Mouse (Mus musculus): Measurements from ENCODE around the gene Gm3435.
"Not testable (repeated sequence)": the region's sequence is repeated elsewhere in the genome, so short reads cannot be mapped to it uniquely, and the experiment has no call there.

Gm3435 gene

GRCm38 (mm10) chr17:15040455-15040854, 30.5 kb downstream of the Gm3435 start:
- DNase-seq (ENCODE audit: low read depth) = not testable (repeated sequence)

GRCm38 (mm10) chr17:15041175-15041729, 31.3 kb downstream of the Gm3435 start, which contains the start of the genes Ermard, Tcte3 and Gm3448:
Ermard (plus strand) TSS chr17:15041208.
Tcte3 (minus strand) TSS chr17:15041488.
Gm3448 (minus strand) TSS chr17:15041537.
- DNase-seq (ENCODE audit: low read depth) = not testable (repeated sequence)

- DNase-seq (ENCODE audit: low read depth) = not testable (repeated sequence)
These were observed 40.4 kb downstream of the Gm3435 start for GRCm38 (mm10) chr17:15050338-15050737.

GRCm38 (mm10) chr17:15052766-15053165, 42.8 kb downstream of the Gm3435 start:
- DNase-seq (ENCODE audit: low read depth) = not testable (repeated sequence)

GRCm38 (mm10) chr17:15053183-15053828, 43.3 kb downstream of the Gm3435 start:
- not testable (repeated sequence) for DNase-seq (ENCODE audit: low read depth)

GRCm38 (mm10) chr17:15053829-15054200, 43.8 kb downstream of the Gm3435 start:
- DNase-seq (ENCODE audit: low read depth) = not testable (repeated sequence)

- no peak for DNase-seq (ENCODE audit: low read depth)
These were observed 45.9 kb downstream of the Gm3435 start for GRCm38 (mm10) chr17:15055925-15056324.

GRCm38 (mm10) chr17:15058161-15058591, 48.2 kb downstream of the Gm3435 start:
- no peak for DNase-seq (ENCODE audit: low read depth)

- DNase-seq (ENCODE audit: low read depth) = no peak
These were observed 49.7 kb downstream of the Gm3435 start for GRCm38 (mm10) chr17:15059646-15060045.

- DNase-seq (ENCODE audit: low read depth) = no peak
These were observed 50.4 kb downstream of the Gm3435 start for GRCm38 (mm10) chr17:15060356-15060755.

GRCm38 (mm10) chr17:15065391-15066024, 55.5 kb downstream of the Gm3435 start:
- no peak for DNase-seq (ENCODE audit: low read depth)

GRCm38 (mm10) chr17:15066066-15066465, 56.1 kb downstream of the Gm3435 start:
- no peak for DNase-seq (ENCODE audit: low read depth)

GRCm38 (mm10) chr17:15066911-15067310, 56.9 kb downstream of the Gm3435 start:
- no peak for DNase-seq (ENCODE audit: low read depth)

GRCm38 (mm10) chr17:15068040-15068792, 58.2 kb downstream of the Gm3435 start:
- DNase-seq (ENCODE audit: low read depth) = no peak

- DNase-seq (ENCODE audit: low read depth) = no peak
These were observed 59.1 kb downstream of the Gm3435 start for GRCm38 (mm10) chr17:15069124-15069523.
